Mouse (Mus musculus) E14TG2a.4 (cell line): ENCODE measurements at regions not wholly inside any gene's neighbourhood (a gene's known extent, or its start where the extent isn't known, plus 50 kb on each side); places are given as distances from the start of the nearest gene placed in this dataset.

Experiments
- CTCF ChIP-seq: conservative IDR thresholded peaks from 2 replicates; pipeline ENCODE4 v1.5.1; 2014; ENCODE audit warnings: low read length
- POU5F1 ChIP-seq: IDR thresholded peaks from 2 replicates; pipeline ENCODE4 v1.6.1; 2014; ENCODE audit warnings: low read length, borderline replicate concordance

DNA sequence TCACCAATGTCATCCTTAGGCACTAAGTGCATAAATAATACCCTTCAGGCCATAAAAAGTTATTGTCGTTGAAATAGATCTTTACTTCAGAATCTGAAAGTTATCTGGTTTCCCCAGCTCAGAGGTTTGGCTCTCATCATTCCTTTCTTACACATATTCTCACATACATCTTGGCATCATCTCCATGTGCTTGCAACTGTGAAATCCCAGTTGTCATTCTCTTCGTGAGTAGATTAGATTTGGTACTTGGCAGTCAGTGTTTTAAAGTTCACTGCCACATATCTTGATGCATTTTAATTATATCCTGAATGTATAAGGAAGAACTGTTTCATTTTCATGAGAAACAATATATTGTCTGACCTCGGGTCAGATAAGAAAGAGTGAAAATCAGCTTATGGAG, 1006.3 kb downstream of the Olfm4 start:
- TF ChIP-seq CTCF (no peak), POU5F1 (no peak)
